Mouse (Mus musculus): ENCODE measurements around the gene Kat8.

The Kat8 gene

GRCm38 (mm10) chr7:127897542-127897941, 14.8 kb upstream of the Kat8 start:
- in situ Hi-C loops (cut with MboI, MseI) = no loop called here

DNA sequence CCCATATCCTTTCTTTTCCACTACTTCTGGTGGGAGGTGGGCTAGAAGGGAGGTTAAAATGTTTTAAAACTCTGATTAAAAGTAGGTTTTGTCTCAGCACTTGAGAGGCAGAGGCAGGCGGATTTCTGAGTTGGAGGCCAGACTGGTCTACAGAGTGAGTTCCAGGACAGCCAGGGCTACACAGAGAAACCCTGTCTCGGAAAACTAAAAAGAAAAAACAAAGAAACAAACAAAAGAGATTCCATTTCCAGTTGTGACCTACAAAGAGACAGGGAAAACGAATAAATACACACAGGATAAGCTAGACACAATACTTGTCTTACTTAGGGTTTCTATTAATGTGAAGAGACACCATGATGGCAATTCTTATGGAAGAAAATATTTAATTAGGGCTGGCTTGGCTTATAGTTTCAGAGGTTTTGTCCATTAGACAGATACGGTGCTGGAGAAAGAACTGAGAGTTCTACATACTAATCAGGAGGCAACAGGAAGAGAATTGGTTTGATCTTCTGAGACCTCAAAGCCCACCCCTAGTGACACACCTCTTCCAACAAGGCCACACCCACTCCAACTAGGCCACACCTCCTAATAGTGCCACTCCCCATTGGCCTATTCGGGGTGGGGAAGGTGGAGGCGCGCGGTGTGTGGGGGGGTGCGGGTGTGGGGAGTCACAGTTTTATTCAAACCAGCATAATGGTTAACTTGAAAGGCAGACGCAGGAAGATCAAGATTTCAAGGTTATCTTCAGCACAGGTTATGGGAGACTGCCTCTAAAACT, 13.9 kb upstream of the Kat8 start:
- in situ Hi-C loops (cut with MboI, MseI) = no loop called here

DNA sequence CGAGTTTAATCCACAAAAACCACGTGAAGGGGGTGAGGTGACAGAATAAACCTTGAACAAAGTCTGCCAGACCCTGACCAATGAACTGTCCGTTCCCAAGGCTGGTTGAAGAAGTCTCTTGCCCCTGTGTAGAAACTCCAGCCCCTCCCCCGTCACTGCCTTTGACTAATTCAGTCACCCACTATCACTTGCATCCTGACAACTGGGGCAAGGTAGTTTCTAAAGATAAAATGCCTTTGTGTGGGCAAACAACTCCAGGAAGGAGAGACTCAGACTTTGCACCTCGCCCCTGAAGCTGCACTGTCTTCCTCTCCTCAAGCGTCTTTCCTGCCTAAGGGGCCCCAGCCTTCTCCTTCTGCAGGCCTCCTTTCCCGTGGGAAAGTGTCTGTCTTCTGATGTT, 12.3 kb upstream of the Kat8 start:
- in situ Hi-C loops (cut with MboI, MseI) = no loop called here

DNA sequence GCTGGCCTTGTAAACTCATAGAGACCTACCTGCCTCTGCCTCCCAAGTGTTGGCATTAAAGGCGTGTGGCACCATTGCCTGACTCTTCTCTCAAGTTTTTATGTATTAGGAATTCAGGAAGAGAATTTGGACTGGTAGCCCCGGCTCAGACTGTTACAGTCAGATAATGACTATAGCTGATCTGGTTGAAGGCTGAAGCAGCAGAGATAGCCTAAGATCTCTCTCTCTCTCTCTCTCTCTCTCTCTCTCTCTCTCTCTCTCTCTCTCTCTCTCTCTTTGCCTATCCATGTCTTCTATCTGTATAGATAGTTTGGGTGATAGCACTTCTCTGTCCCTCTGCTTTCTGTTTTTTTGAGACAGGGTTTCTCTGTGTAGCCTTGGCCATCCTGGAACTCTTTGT, 10.5 kb upstream of the Kat8 start:
- in situ Hi-C loops (cut with MboI, MseI) = no loop called here

- in situ Hi-C loops (cut with MboI, MseI) = no loop called here
These were observed 8.1 kb upstream of the Kat8 start, which contains the start of gene Bckdk for GRCm38 (mm10) chr7:127903971-127904796. Gene Bckdk, plus strand, starts transcription at chr7:127904082.

DNA sequence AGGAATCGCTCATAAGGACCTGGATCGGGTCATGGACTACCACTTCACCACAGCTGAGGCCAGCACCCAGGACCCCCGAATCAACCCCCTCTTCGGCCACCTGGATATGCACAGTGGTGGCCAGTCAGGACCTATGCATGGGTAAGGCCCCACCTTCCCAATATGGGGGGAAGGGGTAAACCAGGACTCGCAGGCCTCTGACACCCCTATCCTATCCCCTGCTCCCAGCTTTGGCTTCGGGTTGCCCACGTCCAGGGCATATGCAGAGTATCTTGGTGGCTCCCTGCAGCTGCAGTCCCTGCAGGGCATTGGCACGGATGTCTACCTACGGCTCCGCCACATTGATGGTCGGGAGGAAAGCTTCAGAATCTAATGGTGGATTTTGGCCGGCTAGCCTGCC, 4.4 kb upstream of the Kat8 start:
- in situ Hi-C loops (cut with MboI, MseI) = no loop called here

GRCm38 (mm10) chr7:127908656-127909055, 3.7 kb upstream of the Kat8 start:
- in situ Hi-C loops (cut with MboI, MseI) = no loop called here

- in situ Hi-C loops (cut with MboI, MseI) = no loop called here
These were observed 622 bp downstream of the Kat8 start for GRCm38 (mm10) chr7:127912938-127913337.

GRCm38 (mm10) chr7:127915293-127915692, 3.0 kb downstream of the Kat8 start:
- in situ Hi-C loops (cut with MboI, MseI) = no loop called here

GRCm38 (mm10) chr7:127918203-127918602, 5.9 kb downstream of the Kat8 start:
- in situ Hi-C loops (cut with MboI, MseI) = no loop called here

DNA sequence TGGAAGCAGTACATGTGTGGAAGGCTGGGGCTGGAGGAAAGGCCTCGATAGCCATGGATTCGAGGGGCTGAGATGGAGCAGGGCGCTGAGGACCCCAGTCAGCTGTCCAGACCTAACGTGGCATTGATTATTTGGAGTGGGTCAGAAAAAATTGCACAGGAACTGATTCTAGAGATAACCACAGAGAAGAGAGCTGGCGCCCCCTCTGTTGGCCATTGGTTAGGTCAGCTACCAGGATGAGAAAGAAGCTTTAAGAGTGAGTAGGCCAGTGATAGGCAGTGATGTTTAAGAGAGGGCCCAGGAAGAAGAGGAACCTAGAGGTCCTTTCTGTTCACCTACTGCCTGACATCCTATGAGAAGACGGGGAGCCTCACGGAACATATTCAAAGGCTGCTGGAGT, 7.0 kb downstream of the Kat8 start:
- in situ Hi-C loops (cut with MboI, MseI) = no loop called here

GRCm38 (mm10) chr7:127921516-127921915, 9.2 kb downstream of the Kat8 start:
- in situ Hi-C loops (cut with MboI, MseI) = no loop called here

- in situ Hi-C loops (cut with MboI, MseI) = no loop called here
These were observed 10.3 kb downstream of the Kat8 start for GRCm38 (mm10) chr7:127922451-127923275.

- in situ Hi-C loops (cut with MboI, MseI) = no loop called here
These were observed 11.4 kb downstream of the Kat8 start for GRCm38 (mm10) chr7:127923714-127924113.

- in situ Hi-C loops (cut with MboI, MseI) = no loop called here
These were observed 12.9 kb downstream of the Kat8 start for GRCm38 (mm10) chr7:127925252-127925651.

GRCm38 (mm10) chr7:127926066-127926465, 13.8 kb downstream of the Kat8 start:
- in situ Hi-C loops (cut with MboI, MseI) = no loop called here

GRCm38 (mm10) chr7:127926846-127927245, 14.5 kb downstream of the Kat8 start:
- in situ Hi-C loops (cut with MboI, MseI) = no loop called here

DNA sequence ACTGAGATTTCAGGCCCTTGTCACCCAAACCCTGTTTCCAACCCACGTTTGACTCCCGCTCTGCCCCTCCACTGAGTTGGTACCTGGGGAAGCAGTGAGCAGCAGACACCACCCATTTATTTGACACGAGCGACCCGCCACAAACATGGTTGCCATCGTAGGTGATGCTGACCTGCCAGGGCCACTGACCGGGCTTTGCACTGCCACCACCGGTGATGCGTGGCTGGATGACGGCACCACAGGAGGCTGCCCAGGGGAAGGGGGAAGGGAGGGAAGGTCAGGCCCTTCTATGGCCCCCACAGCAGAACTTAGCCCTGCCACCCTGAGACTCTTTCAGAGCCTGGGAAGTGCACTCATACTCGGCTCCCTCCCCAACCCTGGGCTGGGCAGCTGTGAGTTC, 15.4 kb downstream of the Kat8 start:
- in situ Hi-C loops (cut with MboI, MseI) = no loop called here

- in situ Hi-C loops (cut with MboI, MseI) = no loop called here
These were observed 16.3 kb downstream of the Kat8 start for GRCm38 (mm10) chr7:127928596-127928995.

GRCm38 (mm10) chr7:127929923-127930322, 17.6 kb downstream of the Kat8 start, which contains the start of gene Prss8:
Gene Prss8, minus strand, starts transcription at chr7:127930104.
- in situ Hi-C loops (cut with MboI, MseI) = no loop called here

- in situ Hi-C loops (cut with MboI, MseI) = no loop called here
These were observed 18.3 kb downstream of the Kat8 start for GRCm38 (mm10) chr7:127930636-127931035.

All from T-helper 17 cell (primary cell).